Mouse (Mus musculus) induced T-regulatory cell, adult 2 months (primary cell): ENCODE results near the gene Slc2a1.

Experiments used
- DNase-seq: peaks from one replicate; pipeline ENCODE4 v3.0.0-alpha.2; 2012; ENCODE audit warnings: low read depth

Slc2a1 gene

DNA sequence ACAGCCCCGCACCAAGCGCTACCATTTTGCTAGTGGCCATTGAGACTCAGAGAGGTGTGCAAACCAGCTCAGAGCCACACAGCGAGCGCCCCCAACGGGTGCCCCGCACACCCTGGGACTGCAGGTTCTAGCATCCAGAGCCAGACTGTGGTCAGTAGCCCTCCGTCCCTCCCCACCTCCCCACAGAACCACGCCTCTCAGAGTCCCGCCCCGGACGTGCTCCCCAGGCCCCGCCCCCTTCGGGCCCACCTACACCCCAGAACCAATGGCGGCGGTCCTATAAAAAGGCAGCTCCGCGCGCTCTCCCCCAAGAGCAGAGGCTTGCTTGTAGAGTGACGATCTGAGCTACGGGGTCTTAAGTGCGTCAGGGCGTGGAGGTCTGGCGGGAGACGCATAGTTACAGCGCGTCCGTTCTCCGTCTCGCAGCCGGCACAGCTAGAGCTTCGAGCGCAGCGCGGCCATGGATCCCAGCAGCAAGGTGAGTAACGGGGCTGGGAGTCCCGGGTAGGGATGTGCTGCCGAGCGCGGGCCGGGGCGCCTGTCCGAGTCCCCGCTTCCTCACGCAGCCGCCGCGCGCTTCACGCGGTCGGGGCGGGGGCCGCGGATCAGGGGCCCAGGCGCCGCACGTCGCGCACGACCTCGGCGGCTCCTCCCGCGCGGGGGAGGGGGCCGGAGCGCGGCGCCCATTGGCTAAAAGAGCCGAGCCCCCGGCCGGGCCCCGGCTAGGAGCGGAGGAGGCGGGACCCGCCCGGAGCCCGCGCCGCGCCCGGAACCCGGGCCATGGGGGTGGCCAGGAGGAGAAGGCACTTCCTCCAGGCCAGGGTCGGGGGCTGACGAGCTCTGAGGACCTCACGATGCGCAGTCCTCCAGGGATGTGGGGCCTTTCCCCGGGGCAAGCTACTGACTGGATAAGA lies at the start of gene Slc2a1:
Gene Slc2a1 (plus strand): TSS at position 217 of the 914 bp plus-strand sequence.
- DNase-seq: peak; percentile 95

DNA sequence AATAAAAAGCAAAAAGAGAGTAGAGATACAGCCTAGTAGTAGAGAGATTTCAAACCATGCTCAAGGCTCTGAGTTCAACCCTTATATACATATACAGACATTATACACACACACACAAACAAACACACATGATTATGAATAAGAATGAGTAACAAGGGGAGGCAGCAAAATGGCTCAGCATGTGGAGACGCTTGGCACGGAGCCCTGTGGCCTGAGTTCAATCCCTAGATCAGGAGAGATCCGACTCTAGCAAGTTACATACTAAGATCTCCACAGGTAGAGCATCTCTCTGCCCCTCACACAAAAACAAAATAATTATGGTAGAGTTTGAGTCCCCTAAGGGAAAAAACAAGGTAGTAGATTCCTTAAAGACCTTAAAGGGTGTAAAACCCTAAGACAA lies 41.7 kb upstream of the Slc2a1 start:
- DNase-seq: no peak

DNA sequence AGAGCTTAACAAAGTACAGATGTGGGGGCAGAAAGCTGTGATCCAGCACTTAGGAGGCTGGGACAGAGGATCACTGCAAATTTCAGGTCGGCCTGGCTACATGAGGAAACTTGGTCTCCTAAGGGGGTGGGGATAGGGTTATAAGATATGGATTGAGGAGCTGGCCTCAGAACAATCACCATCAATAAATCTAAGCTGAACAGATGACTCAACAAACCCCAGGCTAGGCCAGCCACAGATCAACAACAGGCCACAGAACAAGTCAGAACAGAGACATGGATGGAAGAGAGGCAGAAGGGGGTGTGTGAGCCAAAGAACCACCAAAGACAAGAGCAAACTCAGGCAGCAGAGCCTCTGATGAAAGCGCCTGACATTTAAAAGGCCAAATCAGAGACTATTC lies 41.3 kb upstream of the Slc2a1 start:
- no peak for DNase-seq

DNA sequence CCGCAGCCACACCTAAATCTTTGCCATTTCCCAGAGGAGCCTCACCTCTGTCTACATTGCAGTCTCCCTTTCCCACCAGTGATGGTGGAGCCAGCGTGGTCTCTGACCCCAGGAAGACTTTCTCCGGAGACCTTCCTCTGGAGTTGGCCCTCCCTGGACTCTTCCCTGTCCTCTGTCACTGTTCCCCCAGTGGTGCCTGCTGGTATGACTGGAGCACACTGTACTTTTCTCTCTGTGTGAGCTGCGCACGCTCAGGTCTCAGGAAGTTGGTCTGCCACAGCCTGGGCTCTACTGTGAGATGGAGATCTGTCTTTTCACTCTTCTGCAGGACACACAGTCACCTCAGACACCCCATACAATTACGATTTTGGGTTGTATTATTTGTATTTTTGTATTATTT lies 39.6 kb upstream of the Slc2a1 start:
- DNase-seq: peak; percentile 48

DNA sequence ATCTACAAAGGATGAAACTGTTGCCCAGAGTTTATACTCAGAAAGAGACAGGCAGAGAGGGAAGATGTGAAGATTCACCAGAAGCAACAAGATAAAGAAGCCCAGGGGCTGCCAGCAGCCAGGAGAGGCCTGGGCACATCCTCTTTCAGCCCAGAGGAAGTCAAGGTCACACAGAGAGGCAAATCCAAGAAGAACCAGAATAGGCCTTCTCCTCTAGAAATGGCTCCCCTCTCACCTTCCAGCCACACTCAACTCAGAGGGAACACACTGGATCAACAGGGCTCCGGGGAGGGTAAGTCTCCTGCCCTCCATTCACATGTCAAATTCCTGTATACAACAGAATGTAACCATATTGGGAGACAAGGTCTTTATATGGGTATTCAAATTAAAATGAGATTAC lies 38.3 kb upstream of the Slc2a1 start:
- no peak for DNase-seq

DNA sequence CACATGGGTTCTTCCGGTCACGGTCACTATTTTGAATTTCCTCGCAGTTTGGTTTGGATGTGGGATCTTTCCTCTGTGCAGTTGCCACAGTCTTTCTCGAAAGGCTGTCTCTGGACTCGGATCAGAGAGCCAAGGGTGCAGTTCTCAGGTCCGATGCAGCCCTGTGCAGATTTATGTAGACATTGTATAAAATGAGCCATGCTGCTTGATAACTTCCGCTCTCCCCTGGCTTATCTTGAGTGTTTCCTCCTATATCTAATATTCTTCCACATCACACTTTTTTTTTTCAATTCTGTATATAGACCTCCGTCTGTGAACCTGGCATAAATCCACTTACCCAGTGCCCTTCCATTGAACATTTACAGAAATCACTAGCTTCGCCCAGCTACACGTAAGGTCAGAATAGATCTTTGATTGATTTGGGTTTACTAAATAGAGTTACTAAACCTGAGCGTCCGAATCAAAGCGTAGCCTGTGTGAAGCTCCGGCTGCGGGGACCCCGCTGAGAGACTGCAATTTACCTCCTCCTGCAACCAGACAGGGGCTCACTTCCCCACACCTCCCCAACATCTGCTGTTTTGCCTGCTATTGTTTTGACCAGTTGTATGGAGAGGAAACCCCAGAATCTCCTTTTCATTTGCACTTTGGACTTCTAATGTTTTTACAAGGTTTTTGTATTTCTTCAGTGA lies 37.4 kb upstream of the Slc2a1 start:
- no peak for DNase-seq

DNA sequence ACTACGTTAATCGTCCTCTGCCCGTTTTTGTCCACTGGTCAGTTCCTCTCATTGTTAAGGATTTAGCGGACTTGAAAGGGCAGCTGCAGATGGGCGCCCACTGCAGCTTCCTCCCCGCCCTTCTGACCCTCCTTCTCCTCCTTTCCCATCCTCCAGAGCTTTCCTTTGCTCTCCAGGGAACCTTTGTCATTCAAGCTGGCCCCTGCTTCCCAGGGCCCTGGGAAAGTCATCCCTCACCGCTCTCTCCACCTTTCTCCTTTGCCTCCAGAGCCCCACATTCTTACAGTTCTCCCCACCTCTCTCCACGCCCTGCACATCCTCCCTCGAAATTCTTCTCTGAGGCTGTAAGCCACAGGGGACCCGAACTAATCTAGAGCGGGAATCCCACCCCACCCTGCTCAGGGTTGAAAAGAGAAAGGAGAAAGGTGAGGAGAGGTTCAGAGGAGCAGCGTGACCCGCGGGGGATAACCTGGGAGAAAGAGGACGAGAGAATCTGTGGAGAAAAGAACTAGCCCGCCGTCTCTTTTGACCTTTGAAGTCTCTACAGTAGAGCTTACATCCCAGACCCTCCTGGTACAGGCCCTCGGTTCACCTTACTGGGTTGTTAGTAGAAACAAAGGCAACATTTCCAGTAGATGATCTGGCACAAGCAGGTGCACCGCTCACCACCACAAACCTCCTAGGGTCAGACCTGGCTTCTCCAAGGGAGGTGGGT lies 36.7 kb upstream of the Slc2a1 start:
- no peak for DNase-seq

DNA sequence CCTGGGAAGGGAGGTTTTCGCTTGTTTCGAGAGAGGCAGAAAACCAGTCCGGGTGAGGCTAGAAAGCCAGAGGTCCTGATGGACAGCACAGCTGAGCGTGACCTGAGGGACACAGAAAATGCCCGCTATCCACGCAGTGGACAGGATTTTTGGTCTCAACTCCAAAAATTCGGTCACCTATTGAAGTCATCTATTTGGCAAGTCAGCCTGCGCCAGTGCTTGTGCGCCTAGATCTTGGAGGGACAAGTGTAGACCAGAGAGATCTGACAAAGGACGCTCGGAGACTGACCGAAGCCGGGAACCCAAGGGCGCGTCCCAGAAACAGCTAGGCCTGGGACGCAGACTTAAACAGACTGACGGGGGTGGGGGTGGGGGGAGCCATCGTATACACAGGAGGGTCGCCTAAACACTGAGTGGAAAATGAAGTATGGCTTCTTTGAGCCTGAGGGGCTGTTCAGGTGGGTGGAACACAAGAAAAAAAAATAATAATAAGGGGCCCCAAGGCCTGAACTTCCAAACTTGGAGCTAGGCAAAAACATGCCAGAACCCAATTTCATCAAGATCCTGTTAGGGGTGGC lies 36.1 kb upstream of the Slc2a1 start:
- no peak for DNase-seq

DNA sequence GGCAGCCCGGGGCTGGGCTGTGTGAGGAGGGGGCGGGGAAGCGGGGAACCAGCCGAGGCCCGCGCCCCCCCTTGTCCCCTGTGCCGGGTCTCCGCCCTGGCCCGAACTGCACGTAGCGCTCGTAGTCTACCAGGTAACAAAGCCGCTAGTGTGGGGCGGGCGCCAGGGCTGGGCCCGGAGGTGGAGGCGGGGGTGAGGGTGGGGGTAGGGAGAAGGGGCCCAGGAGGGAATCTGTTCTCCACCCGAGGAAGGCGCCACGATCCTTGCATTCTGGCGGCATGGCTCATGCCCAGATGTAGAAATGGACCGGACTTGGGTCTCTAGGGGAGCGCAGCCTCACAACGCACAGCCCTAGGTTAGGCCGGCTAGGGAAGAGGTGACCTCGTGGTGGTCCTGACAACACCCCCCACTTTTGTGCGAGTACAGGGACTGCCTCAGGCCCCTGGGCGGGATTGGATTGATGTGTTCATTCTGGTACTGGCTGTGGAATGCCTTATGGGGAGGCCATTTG lies 35.5 kb upstream of the Slc2a1 start:
- DNase-seq: no peak

DNA sequence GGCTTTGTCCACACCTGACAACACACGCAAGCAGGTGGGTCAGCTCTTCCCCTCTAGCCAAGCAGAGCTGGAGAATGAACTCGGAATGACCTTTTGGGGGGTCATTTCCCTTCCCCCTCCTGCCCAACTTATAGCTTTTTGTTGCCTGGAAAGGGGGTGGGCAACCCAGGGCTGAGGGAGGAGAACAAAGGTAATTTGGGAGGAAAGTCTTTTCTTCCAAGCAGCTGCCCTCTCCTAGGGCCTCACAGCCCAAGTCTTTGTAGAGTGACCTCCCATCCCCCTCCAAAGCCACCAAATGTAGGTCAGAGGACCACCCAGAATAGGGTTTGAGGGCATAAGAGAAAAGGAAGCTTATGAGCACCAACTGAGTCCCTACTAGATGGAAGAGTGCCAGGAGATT lies 34.9 kb upstream of the Slc2a1 start:
- DNase-seq: no peak

DNA sequence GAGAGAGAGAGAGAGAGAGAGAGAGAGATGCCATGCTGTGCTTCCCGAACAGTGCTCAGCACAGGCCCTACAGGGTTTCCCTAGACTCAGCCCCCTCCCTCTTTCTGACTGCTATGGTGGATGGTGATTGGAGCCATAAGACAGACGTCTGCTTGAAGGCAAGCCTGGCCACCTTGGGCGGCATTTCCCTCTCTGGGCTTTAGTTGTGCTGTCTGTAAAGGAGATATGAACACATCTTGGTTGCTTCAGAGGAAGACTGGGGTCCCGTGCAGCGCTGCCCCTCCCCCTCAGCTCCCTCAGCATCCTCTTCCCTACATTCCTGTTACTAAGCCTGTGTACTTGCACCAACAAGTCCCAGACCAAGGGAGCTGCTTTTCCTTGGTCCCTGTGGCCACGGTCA lies 33.9 kb upstream of the Slc2a1 start:
- no peak for DNase-seq

DNA sequence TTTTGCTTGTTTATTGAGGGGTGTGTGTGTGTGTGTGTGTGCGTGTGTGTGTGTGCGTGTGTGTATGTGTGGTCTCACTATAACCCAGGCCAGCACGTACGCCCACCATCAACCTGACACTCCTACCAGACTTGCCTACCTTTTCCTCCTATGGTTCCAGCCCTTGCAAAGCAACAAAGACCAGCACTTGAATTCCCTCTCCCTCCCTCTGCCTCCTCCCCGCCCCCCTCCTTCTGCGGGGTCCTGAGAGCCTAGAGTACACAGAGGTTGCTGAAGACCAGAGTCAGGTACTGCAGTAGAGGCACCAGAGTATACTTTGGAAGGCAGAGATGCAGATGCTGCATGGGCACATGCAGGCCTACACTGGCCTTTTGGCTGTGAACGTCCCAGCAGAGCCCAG lies 33.2 kb upstream of the Slc2a1 start:
- DNase-seq: no peak

DNA sequence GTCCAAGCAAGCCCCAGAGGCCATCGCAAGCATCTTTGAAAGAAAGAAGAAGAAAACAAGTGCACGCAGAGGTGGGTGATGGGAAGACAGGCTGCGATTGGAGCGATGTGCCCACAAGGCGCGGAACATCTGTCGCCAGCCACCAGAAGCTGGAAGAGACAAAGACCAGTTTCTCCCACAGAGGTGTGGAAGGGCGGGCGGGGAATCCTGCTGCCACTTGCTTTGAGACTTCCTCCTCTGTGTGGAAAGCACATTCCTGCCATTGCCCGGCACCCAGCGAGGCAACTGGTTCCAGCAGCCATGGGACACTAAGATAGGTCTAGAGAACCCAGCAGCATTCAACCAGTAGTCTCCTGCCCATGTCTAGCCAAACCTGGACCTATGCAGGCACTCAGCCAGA lies 32.2 kb upstream of the Slc2a1 start:
- no peak for DNase-seq

DNA sequence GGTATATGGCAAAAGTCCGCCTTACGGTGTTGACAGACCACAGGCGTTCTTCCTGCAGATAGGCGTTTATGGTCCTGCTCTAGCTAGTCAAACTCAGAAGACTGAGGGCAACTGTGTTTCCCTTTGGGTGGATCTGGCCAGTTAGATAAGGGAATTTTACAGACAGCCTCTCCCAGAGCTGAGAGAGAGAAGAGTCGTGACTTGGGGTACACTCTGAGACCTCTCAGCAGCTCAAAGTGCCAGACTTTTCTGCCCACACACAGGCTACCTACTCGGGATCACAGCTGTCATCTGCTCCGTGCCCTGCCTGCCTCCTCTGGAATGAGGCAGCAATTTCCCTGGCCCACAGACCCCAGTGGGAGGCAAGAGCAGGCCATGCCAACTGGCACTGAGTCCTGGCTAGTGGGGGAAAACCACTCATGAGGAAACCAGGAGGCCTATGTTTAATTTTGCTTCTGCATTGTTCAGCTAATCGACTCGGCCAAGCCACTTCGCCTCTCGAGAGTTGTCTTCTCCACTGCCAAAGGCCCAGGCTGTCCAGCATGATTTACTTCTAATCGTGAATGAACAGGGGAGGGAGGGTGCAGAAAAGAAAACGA lies 31.3 kb upstream of the Slc2a1 start:
- no peak for DNase-seq

DNA sequence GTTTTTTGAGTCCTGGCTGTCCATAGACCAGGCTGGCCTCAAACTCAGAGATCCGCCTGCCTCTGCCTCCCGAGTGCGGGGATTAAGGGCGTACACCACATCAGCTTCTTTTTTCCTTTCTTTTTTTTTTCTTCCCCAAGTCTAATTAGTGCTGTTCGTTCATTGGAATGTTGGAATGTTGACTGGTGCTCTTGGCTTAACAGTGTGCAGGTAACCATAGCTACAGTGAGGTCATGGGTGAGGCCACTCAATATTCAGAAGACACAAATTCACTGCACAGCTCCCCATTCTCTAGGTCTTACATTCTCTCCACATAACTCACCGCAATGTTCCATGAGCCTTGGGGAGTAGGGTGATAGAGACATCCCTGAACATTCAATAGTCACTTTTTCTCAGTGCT lies 28.6 kb upstream of the Slc2a1 start:
- DNase-seq: no peak

DNA sequence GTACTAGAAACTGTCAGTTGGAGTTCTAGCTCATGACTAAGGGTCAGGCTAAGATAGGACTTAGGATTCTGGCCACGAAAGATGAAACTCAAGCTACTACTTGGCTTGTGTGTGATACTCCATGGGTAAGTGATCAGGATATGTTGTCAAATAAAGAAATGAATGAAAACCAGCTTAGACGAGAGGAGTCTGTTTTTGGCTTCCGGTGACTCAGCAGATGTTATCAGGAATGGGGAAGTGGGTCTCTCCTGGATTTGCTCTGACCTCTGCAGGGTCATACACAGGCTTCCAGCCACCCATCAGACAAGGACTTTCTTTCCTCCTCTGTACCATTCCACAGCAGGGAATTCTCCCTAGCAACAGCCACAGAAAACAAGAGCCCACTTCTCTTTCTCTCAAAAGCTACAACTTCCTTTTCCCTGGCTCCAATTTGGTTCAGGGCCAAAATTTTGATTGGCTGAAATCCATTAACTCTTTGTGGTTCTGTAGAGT lies 25.7 kb upstream of the Slc2a1 start:
- DNase-seq: no peak

DNA sequence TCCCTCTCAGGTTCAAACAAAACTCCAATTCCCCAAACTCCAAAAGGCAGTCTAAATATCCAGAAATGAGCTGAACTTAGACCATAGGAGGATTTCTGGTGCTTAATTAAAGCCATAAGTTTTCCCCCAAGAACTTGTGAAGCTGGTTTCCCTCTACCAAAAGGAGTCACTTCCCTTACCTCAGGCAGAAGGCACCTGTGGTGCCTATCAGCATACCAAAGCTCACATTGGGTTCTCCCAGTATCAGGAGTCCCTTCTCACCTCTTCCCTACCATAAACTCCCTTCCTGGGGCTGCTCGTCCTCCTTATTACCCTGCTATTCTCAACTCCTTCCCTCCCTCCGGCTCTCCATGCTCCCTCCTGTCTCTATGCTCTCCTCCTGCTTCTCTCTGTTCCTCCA lies 20.1 kb upstream of the Slc2a1 start:
- no peak for DNase-seq

DNA sequence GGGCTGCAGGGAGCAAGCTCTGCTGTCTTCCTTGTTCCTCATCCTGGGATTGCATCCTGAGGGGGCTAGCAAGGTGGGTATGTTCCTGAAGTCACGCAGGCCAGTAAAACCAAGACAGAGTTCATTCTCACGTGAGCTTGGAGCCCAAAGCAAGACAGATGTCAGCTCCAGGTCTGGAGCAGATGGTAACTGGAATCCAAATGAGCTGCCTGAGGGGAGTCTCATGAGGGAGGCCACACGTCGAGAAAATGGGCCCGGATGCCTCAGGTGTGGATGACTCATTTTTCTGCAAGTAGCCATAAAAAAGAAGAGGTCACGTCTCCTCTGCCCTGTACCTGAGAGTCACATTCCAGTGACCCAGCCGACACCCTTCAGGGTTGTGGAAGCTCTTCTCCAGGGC lies 14.6 kb upstream of the Slc2a1 start:
- no peak for DNase-seq

DNA sequence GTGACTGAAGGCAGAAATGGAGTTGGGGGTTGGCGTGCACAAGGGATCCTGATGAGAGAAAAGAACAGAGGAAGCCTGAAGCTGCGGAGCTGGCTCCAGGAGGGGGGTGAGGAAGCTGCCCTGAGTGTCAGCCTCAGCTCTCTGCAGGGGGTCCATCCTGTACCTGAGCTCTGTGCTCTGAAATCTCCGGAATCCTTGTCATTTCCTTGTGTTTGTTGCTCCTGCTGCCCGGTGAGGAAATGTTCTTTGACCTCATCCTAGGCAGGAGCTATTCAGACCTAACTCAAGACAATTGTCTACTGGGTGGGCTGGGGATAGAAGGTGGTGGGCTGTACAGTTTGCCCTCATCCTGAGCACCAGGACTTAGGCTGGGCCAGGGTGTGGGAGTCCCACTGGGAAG lies 13.5 kb upstream of the Slc2a1 start:
- no peak for DNase-seq

DNA sequence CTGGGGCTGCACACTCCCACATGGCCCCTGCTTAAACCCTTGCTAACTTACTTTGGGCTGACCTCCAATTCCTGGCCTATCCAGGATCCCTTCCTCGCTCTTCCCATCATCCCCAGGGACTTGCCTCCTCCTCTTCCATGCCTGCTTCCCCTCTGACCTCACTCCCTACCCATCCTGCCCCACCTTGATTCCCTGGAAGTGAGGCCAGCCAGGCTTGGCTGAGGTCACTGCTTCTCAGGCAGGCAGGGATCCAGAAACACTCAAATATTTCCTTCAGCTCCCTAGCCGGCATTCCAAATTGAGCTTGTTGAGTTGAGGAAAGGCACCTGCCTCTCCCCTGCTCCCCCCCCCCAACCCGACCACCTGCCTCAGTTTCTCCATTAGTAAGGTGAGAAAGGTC lies 12.1 kb upstream of the Slc2a1 start:
- DNase-seq: no peak

DNA sequence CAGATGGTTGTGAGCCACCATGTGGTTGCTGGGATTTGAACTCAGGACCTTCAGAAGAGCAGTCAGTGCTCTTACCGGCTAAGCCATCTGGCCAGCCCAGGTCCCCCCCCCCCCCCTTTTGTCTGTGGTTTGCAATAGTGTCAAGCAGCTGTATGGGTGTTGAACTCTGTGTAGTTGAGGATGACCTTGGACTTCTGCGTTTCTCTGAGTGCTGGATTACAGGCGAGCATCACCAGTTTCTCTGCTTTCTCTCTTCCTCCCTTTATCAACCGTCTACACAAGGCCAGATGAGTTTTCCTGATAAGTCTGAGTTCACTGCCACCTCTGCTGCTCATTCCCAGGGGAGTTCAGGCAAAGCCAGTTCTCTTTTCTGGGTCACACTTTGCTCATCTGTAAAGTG lies 11.1 kb upstream of the Slc2a1 start:
- DNase-seq: no peak
